Mouse (Mus musculus) lung, embryonic 14.5 days (tissue): ENCODE data around the gene Ankrd12. TPM values are rescaled to one million over a fixed set of nuclear protein-coding genes. Genes with fewer than 3 reads are reported as not detected.

Experiments
- ATAC-seq: fragments of 200-750 bp; cut with Nextera tagmentation; 2 replicates; pipeline ENCODE4 v1.8.0; 2017; ENCODE audit warnings: mild to moderate bottlenecking, moderate TSS enrichment, moderate library complexity; ENCODE audit not compliant: insufficient read depth
- DNase-seq: peaks from one replicate; pipeline ENCODE4 v3.0.0-alpha.2; 2015
- H3K27ac ChIP-seq: fragments of 300-500 bp; sonication (generic); 2 replicates; pipeline ENCODE4 v1.5.1; 2014; ENCODE audit warnings: low read depth, mild to moderate bottlenecking, moderate library complexity
- H3K27me3 ChIP-seq: fragments of 300-500 bp; sonication (generic); 2 replicates; pipeline ENCODE4 v1.6.1; 2014; ENCODE audit warnings: low read length, control low read depth; ENCODE audit not compliant: insufficient read depth
- H3K36me3 ChIP-seq: fragments of 300-500 bp; sonication (generic); 2 replicates; pipeline ENCODE4 v1.6.1; 2014; ENCODE audit warnings: control low read depth; ENCODE audit not compliant: insufficient read depth
- H3K4me1 ChIP-seq: fragments of 300-500 bp; sonication (generic); 2 replicates; pipeline ENCODE4 v1.6.1; 2014; ENCODE audit warnings: antibody characterized with exemption, control low read depth; ENCODE audit not compliant: insufficient read depth
- H3K4me2 ChIP-seq: fragments of 300-500 bp; sonication (generic); 2 replicates; pipeline ENCODE4 v1.6.1; 2014; ENCODE audit warnings: mild to moderate bottlenecking
- H3K4me3 ChIP-seq: fragments of 300-500 bp; sonication (generic); 2 replicates; pipeline ENCODE4 v1.5.1; 2014; ENCODE audit warnings: low read depth, low read length
- H3K9ac ChIP-seq: fragments of 300-500 bp; sonication (generic); 2 replicates; pipeline ENCODE4 v1.6.1; 2014
- H3K9me3 ChIP-seq: fragments of 300-500 bp; sonication (generic); 2 replicates; pipeline ENCODE4 v1.6.1; 2016; ENCODE audit warnings: low read depth, low read length, control low read depth
- CTCF ChIP-seq: IDR thresholded peaks from 2 replicates; pipeline ENCODE4 v1.5.1; 2016; ENCODE audit warnings: antibody characterized with exemption, low read depth
- WGBS: fragments of 180-500 bp; shearing (Covaris S2); extraction: QIAGEN DNeasy Blood & Tissue Kit; methylation state at CpG from one replicate; pipeline ENCODE4 v1.1.7; 2014; 5-methylcytosine and 5-hydroxymethylcytosine counted together
- polyA plus RNA-seq: library from polyadenylated mRNA; unstranded; fragments of >200 nt; fragmentation: Nextera tagmentation; extraction: Ambion mirVana; gene quantifications from 2 replicates; pipeline ENCODE4 v1.2.1, GENCODE M21; 2014

Ankrd12 gene
- polyA plus RNA-seq, 1 experiment from 2014 or later = 19.6 TPM

GRCm38 (mm10) chr17:65967751-65968150, 109.1 kb downstream of the Ankrd12 start:
- no peaks in the 10 kb centered on the region for H3K27me3 ChIP-seq
- H3K9ac ChIP-seq = no peak overlapping the region
- no peak for DNase-seq
- ATAC-seq = no peak
- WGBS = 56% methylated on average over 11 of the region's 11 CpGs
- no peak for TF ChIP-seq CTCF
- no peak overlapping the region for H3K27ac ChIP-seq
- no peak overlapping the region for H3K4me3 ChIP-seq
- no peaks in the 10 kb centered on the region for H3K36me3 ChIP-seq
- H3K9me3 ChIP-seq = no peaks in the 10 kb centered on the region
- H3K4me1 ChIP-seq = no peaks in the 10 kb centered on the region
- H3K4me2 ChIP-seq = no peak overlapping the region

GRCm38 (mm10) chr17:65962263-65962662, 114.6 kb downstream of the Ankrd12 start:
- no peaks in the 10 kb centered on the region for H3K9me3 ChIP-seq
- no peak overlapping the region for H3K4me2 ChIP-seq
- H3K4me1 ChIP-seq = no peaks in the 10 kb centered on the region
- 87% methylated on average over 2 of the region's 2 CpGs for WGBS
- no peaks in the 10 kb centered on the region for H3K36me3 ChIP-seq
- no peaks in the 10 kb centered on the region for H3K27me3 ChIP-seq
- H3K4me3 ChIP-seq = no peak overlapping the region
- H3K27ac ChIP-seq = no peak overlapping the region
- ATAC-seq (no peak), DNase-seq (no peak)
- H3K9ac ChIP-seq = no peak overlapping the region
- no peak for TF ChIP-seq CTCF

- DNase-seq (no peak), ATAC-seq (no peak; the same call in 1 of the 2 replicates)
- no peak for TF ChIP-seq CTCF
Observed at GRCm38 (mm10) chr17:65961606-65962136, 115.2 kb downstream of the Ankrd12 start.

GRCm38 (mm10) chr17:65959011-65959410, 117.9 kb downstream of the Ankrd12 start:
- no peak overlapping the region for H3K9ac ChIP-seq
- no peaks in the 10 kb centered on the region for H3K36me3 ChIP-seq
- no peak for TF ChIP-seq CTCF
- DNase-seq (no peak), ATAC-seq (no peak)
- 64% methylated on average over 3 of the region's 3 CpGs for WGBS
- H3K4me2 ChIP-seq = no peak overlapping the region
- no peaks in the 10 kb centered on the region for H3K4me1 ChIP-seq
- H3K4me3 ChIP-seq = no peak overlapping the region
- H3K9me3 ChIP-seq = no peaks in the 10 kb centered on the region
- H3K27me3 ChIP-seq = no peaks in the 10 kb centered on the region
- H3K27ac ChIP-seq = no peak overlapping the region

More at GRCm38 (mm10) chr17:65961606-65962136, 115.2 kb downstream of the Ankrd12 start:
- Histone ChIP-seq H3K9me3 (no peaks in the 10 kb centered on the region), H3K4me2 (no peak overlapping the region), H3K4me3 (no peak overlapping the region), H3K36me3 (no peaks in the 10 kb centered on the region), H3K27me3 (no peaks in the 10 kb centered on the region), H3K4me1 (no peaks in the 10 kb centered on the region), H3K9ac (no peak overlapping the region), H3K27ac (no peak overlapping the region)
- 70% methylated on average over 2 of the region's 2 CpGs for WGBS

GRCm38 (mm10) chr17:65958366-65958765, 118.5 kb downstream of the Ankrd12 start:
- no peak overlapping the region for H3K4me3 ChIP-seq
- H3K4me1 ChIP-seq = no peaks in the 10 kb centered on the region
- H3K27me3 ChIP-seq = no peaks in the 10 kb centered on the region
- no peak overlapping the region for H3K9ac ChIP-seq
- TF ChIP-seq CTCF = no peak
- ATAC-seq (no peak), DNase-seq (no peak)
- no peak overlapping the region; the same call in 1 of the 2 replicates for H3K27ac ChIP-seq
- 63% methylated on average over 1 of the region's 1 CpGs for WGBS
- H3K36me3 ChIP-seq = no peaks in the 10 kb centered on the region
- no peaks in the 10 kb centered on the region for H3K9me3 ChIP-seq
- H3K4me2 ChIP-seq = no peak overlapping the region

DNA sequence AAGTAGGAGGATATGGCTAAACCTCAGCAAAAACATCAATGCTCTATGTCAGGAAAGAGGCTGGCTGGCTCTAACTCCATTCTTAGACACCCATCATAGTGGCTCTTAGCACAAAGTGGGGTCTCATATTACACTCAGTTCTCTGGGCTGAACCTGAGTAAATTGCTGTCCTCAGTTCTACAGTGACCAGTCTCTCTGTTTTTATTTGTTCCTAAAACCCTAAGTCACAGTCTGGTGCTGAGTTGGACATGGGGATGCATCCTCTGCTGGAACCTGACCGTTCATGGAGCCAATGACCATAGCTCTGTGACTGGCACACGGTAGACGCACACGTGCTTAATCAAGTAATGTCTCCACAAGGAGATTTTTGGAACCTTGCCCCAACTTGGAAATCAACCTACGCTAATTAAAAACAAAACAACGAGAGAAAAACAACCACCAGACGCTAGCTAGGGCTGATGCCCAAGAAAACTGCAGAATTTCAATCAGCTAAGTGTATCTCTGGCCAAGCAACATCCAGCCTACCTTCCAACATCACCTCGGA, 119.0 kb downstream of the Ankrd12 start:
- WGBS = 85% methylated on average over 8 of the region's 8 CpGs
- H3K9me3 ChIP-seq = no peaks in the 10 kb centered on the region
- H3K27ac ChIP-seq = no peak overlapping the region
- H3K4me3 ChIP-seq = no peak overlapping the region
- H3K4me1 ChIP-seq = no peaks in the 10 kb centered on the region
- peak; percentile 67 for ATAC-seq
- no peaks in the 10 kb centered on the region for H3K36me3 ChIP-seq
- DNase-seq = no peak
- H3K4me2 ChIP-seq = no peak overlapping the region; the same call in 1 of the 2 replicates
- H3K27me3 ChIP-seq = no peaks in the 10 kb centered on the region
- TF ChIP-seq CTCF = no peak
- H3K9ac ChIP-seq = no peak overlapping the region

DNA sequence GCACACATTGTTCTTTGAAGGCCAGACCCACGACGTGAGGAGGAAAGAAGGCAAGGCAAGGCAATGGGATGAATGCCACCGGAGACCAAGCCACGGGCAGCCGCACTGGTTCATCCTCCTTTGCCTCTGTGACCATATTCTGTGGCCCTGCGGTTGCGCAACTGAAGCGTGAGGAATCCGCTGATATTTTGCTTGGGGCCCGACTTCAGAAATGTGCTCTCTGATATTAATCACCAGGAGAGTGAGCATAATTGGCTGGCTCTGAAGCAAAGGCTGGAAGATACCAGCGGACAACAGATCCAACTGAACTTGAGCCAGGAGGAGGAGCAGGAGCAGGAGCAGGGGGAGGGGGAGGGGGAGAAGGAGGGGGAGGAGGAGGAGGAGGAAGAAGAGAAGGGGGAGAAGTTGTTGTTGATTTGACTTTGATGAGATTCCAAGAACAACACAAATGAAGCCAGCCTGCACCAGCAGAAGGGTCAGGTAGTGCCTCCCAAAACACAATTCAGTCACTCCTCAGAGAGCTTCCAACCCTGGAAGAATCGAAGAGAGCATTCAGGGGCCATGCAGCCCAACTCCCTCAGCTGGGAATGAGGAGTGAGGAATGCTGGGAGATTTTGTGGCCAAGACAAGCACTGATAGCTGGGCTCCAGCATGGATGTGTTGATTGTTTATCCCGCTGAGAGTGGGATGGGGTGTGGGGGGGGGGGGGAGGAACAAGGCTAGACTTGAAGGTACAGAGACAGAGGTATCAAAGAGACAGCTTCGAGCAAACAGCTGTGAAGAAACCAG, 119.7 kb downstream of the Ankrd12 start:
- DNase-seq = peak; percentile 85
- ATAC-seq = peak; percentile 84
- peak overlapping the region; percentile 61; the same call in 1 of the 2 replicates for H3K27ac ChIP-seq

More for the DNA sequence above, 119.7 kb downstream of the Ankrd12 start:
- Histone ChIP-seq H3K4me1 (no peaks in the 10 kb centered on the region), H3K27me3 (no peaks in the 10 kb centered on the region), H3K9me3 (no peaks in the 10 kb centered on the region), H3K4me2 (peak overlapping the region; percentile 24; the same call in 1 of the 2 replicates), H3K4me3 (no peak overlapping the region), H3K9ac (no peak overlapping the region), H3K36me3 (no peaks in the 10 kb centered on the region)
- WGBS = 52% methylated on average over 14 of the region's 14 CpGs
- TF ChIP-seq CTCF = no peak
